Mouse (Mus musculus): ENCODE data around the gene Gtf2ird2. TPM values are rescaled to one million over a fixed set of nuclear protein-coding genes. Genes with fewer than 3 reads are reported as not detected.
A peak's percentile ranks its signal among the peaks of the same experiment; 100 is the strongest.

Gene Gtf2ird2
- polyA plus RNA-seq, 1 experiment from 2014 or later, result 6.9 TPM

GRCm38 (mm10) chr5:134235111-134235510, 51.3 kb downstream of the Gtf2ird2 start:
- H3K4me3 ChIP-seq, result no peak overlapping the region
- H3K9me3 ChIP-seq (replicated peaks), result no peaks in the 10 kb centered on the region
- peaks cover 48% of the 10 kb centered on the region for H3K36me3 ChIP-seq
- no peak for ATAC-seq (ENCODE audit: insufficient number of reproducible peaks, low FRiP score)
- no peaks in the 10 kb centered on the region for H3K27me3 ChIP-seq (replicated peaks)
- H3K4me2 ChIP-seq, result no peak overlapping the region
- WGBS, result 27% methylated on average over 6 of the region's 6 CpGs
- H3K9ac ChIP-seq, result peak overlapping the region; percentile 33; the same call in 1 of the 2 replicates
- peak overlapping the region; percentile 70 for H3K27ac ChIP-seq (ENCODE audit: poor library complexity, severe bottlenecking)
- peaks cover 49% of the 10 kb centered on the region for H3K4me1 ChIP-seq (replicated peaks)

- H3K27ac ChIP-seq (ENCODE audit: poor library complexity, severe bottlenecking), result 0 out of 2 replicates have a peak overlapping the region, but pooled peaks have one; percentile 33
- no peak overlapping the region for H3K9ac ChIP-seq
- 85% methylated on average over 3 of the region's 3 CpGs for WGBS
- H3K4me1 ChIP-seq (replicated peaks), result peaks cover 49% of the 10 kb centered on the region
- no peaks in the 10 kb centered on the region for H3K9me3 ChIP-seq (replicated peaks)
- H3K4me3 ChIP-seq, result no peak overlapping the region
- no peak overlapping the region for H3K4me2 ChIP-seq
- no peaks in the 10 kb centered on the region for H3K27me3 ChIP-seq (replicated peaks)
- ATAC-seq (ENCODE audit: insufficient number of reproducible peaks, low FRiP score), result no peak
- peaks cover 59% of the 10 kb centered on the region for H3K36me3 ChIP-seq
These were observed 52.4 kb downstream of the Gtf2ird2 start for GRCm38 (mm10) chr5:134236241-134236640.

GRCm38 (mm10) chr5:134236796-134237195, 53.0 kb downstream of the Gtf2ird2 start:
- H3K4me3 ChIP-seq, result no peak overlapping the region
- no peaks in the 10 kb centered on the region for H3K27me3 ChIP-seq (replicated peaks)
- H3K9me3 ChIP-seq (replicated peaks), result no peaks in the 10 kb centered on the region
- H3K36me3 ChIP-seq, result peaks cover 64% of the 10 kb centered on the region
- H3K4me1 ChIP-seq (replicated peaks), result peaks cover 49% of the 10 kb centered on the region
- 87% methylated on average over 6 of the region's 6 CpGs for WGBS
- no peak overlapping the region for H3K27ac ChIP-seq (ENCODE audit: poor library complexity, severe bottlenecking)
- H3K4me2 ChIP-seq, result no peak overlapping the region
- no peak overlapping the region for H3K9ac ChIP-seq
- no peak for ATAC-seq (ENCODE audit: insufficient number of reproducible peaks, low FRiP score)

DNA sequence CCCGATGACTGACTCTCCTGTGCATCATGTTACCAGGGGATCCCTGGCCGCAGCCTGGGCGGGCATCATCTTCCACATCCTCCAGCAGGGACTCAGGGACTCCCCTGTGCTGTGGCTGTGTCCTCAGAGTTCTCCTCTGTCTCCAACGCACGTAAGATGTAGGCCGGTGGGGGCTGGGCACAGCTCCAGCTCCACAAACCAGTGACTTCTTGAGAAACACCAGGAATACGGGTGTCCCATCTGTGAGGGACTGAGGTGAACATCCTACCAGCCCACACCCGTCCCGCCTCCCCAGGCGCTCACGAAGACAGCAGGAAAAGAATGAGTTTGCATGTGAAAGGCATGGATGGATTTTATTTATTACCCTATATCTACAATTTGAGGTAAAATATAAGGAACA, 53.7 kb downstream of the Gtf2ird2 start:
- Histone ChIP-seq H3K27me3 (replicated peaks) (no peaks in the 10 kb centered on the region), H3K36me3 (peaks cover 72% of the 10 kb centered on the region), H3K9me3 (replicated peaks) (no peaks in the 10 kb centered on the region), H3K4me1 (replicated peaks) (peaks cover 43% of the 10 kb centered on the region), H3K27ac (ENCODE audit: poor library complexity, severe bottlenecking) (no peak overlapping the region), H3K4me3 (no peak overlapping the region), H3K4me2 (no peak overlapping the region), H3K9ac (no peak overlapping the region)
- WGBS, result 92% methylated on average over 11 of the region's 11 CpGs
- ATAC-seq (ENCODE audit: insufficient number of reproducible peaks, low FRiP score), result no peak

GRCm38 (mm10) chr5:134237936-134238760, 54.3 kb downstream of the Gtf2ird2 start:
- H3K27me3 ChIP-seq (replicated peaks), result no peaks in the 10 kb centered on the region
- 90% methylated on average over 28 of the region's 28 CpGs for WGBS

GRCm38 (mm10) chr5:134241831-134242230, 58.0 kb downstream of the Gtf2ird2 start:
- H3K4me3 ChIP-seq, result no peak overlapping the region
- no peak overlapping the region for H3K9ac ChIP-seq
- no peak for ATAC-seq (ENCODE audit: insufficient number of reproducible peaks, low FRiP score)
- peaks cover 100% of the 10 kb centered on the region for H3K36me3 ChIP-seq
- no peaks in the 10 kb centered on the region for H3K9me3 ChIP-seq (replicated peaks)
- H3K27me3 ChIP-seq (replicated peaks), result no peaks in the 10 kb centered on the region
- no peak overlapping the region for H3K27ac ChIP-seq (ENCODE audit: poor library complexity, severe bottlenecking)
- H3K4me2 ChIP-seq, result no peak overlapping the region
- no peaks in the 10 kb centered on the region for H3K4me1 ChIP-seq (replicated peaks)
- 83% methylated on average over 5 of the region's 5 CpGs for WGBS

More at GRCm38 (mm10) chr5:134237936-134238760, 54.3 kb downstream of the Gtf2ird2 start:
- peaks cover 78% of the 10 kb centered on the region for H3K36me3 ChIP-seq
- H3K4me1 ChIP-seq (replicated peaks), result peaks cover 36% of the 10 kb centered on the region
- H3K27ac ChIP-seq (ENCODE audit: poor library complexity, severe bottlenecking), result no peak overlapping the region
- H3K4me2 ChIP-seq, result no peak overlapping the region
- H3K9me3 ChIP-seq (replicated peaks), result no peaks in the 10 kb centered on the region
- H3K9ac ChIP-seq, result no peak overlapping the region
- H3K4me3 ChIP-seq, result no peak overlapping the region
- ATAC-seq (ENCODE audit: insufficient number of reproducible peaks, low FRiP score), result no peak

DNA sequence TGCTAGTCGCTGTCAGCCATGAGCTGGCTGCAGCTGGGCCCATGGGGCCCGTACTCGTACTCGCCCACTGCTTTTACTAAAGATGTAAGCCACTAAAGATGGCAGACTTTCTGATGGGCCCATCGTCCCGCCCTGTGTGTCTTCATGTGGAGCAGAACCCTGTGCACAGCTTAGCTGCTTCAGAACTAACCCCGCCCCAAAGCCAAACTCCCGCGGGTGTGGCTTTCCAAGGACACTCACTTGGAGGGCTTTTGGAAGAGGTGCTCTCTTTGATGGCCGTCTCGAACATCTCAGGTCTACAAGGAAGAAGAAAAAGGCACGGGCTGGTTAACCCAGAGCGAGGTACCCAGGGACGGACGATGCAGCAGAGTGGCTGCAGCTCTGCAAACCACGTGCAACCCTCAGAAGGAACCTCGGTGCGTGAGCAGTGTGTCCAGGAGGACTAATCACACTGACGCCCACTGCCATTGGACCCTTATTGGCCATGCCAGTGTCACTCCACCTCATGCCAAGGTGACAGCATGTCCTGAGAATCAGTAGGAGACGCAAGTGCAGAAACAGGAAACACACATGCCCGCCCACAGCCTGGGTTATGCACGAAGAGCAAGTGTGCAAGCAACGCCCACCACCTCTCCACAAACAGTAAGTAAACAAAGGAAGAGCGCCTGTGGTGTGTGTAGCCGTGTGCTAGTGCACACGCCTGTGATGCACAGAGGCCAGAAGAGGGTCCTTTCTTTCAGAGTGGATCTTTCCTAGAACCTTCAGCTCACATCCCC, 60.0 kb downstream of the Gtf2ird2 start:
- no peaks in the 10 kb centered on the region for H3K27me3 ChIP-seq (replicated peaks)
- 91% methylated on average over 26 of the region's 26 CpGs for WGBS
- no peak overlapping the region for H3K9ac ChIP-seq
- H3K4me2 ChIP-seq, result no peak overlapping the region
- H3K36me3 ChIP-seq, result peaks cover 100% of the 10 kb centered on the region
- no peaks in the 10 kb centered on the region for H3K4me1 ChIP-seq (replicated peaks)
- H3K9me3 ChIP-seq (replicated peaks), result no peaks in the 10 kb centered on the region
- no peak for ATAC-seq (ENCODE audit: insufficient number of reproducible peaks, low FRiP score)
- H3K4me3 ChIP-seq, result no peak overlapping the region
- no peak overlapping the region for H3K27ac ChIP-seq (ENCODE audit: poor library complexity, severe bottlenecking)

DNA sequence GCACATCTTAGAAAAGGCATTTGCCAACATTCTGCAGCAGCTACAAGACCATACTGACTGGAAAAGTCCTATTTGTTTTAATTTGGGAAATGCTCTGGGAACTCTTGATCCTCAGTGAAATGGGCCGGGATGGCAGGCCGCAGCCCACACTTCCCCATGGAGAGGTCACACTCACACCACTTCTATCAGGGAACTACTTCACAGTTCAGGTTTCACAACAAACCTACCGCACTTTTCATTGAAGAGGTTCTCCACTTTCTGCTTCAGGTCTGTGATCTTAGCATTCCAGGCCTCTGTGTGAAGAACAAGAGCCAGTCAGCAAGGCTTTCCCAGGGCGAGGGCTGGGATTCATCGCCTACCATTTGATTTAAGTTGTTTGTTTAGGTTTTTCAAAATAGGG, 61.1 kb downstream of the Gtf2ird2 start:
- H3K4me3 ChIP-seq, result no peak overlapping the region
- H3K4me1 ChIP-seq (replicated peaks), result no peaks in the 10 kb centered on the region
- peaks cover 100% of the 10 kb centered on the region for H3K36me3 ChIP-seq
- H3K9me3 ChIP-seq (replicated peaks), result no peaks in the 10 kb centered on the region
- 90% methylated on average over 5 of the region's 5 CpGs for WGBS
- H3K4me2 ChIP-seq, result no peak overlapping the region
- H3K27me3 ChIP-seq (replicated peaks), result no peaks in the 10 kb centered on the region
- no peak overlapping the region for H3K27ac ChIP-seq (ENCODE audit: poor library complexity, severe bottlenecking)
- no peak for ATAC-seq (ENCODE audit: insufficient number of reproducible peaks, low FRiP score)
- no peak overlapping the region for H3K9ac ChIP-seq

- H3K27ac ChIP-seq (ENCODE audit: poor library complexity, severe bottlenecking), result no peak overlapping the region
- no peak overlapping the region for H3K4me3 ChIP-seq
- H3K4me2 ChIP-seq, result no peak overlapping the region
- peaks cover 98% of the 10 kb centered on the region for H3K36me3 ChIP-seq
- no peaks in the 10 kb centered on the region for H3K9me3 ChIP-seq (replicated peaks)
- no peaks in the 10 kb centered on the region for H3K4me1 ChIP-seq (replicated peaks)
- no peaks in the 10 kb centered on the region for H3K27me3 ChIP-seq (replicated peaks)
- H3K9ac ChIP-seq, result no peak overlapping the region
- no peak for ATAC-seq (ENCODE audit: insufficient number of reproducible peaks, low FRiP score)
- 89% methylated on average over 5 of the region's 5 CpGs for WGBS
These were observed 62.3 kb downstream of the Gtf2ird2 start for GRCm38 (mm10) chr5:134246146-134246545.

DNA sequence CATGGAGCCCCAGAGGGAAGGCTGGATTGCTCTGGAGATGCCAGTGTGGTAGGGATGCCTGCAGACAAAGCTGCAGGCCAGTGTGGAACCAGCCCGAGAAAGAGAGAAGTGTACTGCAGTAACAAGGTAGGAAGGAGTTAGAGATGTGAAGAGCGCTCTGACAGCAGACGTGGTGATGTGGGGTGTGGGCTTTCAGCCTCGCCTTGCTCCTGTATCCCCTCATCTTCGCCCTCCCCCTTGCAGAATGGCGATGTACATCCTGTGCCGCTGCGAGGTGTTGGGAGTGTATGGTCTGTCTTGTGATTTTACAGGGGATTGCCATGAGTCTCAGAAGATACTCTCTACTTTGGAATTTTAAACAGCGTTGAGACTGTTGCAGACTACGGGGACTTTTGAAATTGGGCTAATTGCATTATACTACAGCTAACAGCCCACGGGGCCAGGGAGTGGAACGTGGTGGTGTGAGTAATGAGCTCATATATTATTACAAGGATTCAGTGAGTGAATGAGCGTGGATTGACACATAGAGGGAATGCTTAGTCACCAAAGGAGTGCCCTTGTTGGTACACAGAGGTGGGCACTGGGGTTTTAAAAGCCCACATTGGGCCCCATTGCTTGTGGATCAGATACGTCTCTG, 64.9 kb downstream of the Gtf2ird2 start:
- H3K9ac ChIP-seq, result no peak overlapping the region
- H3K4me1 ChIP-seq (replicated peaks), result no peaks in the 10 kb centered on the region
- no peak overlapping the region for H3K27ac ChIP-seq (ENCODE audit: poor library complexity, severe bottlenecking)
- WGBS, result 85% methylated on average over 14 of the region's 14 CpGs
- no peaks in the 10 kb centered on the region for H3K9me3 ChIP-seq (replicated peaks)
- no peak for ATAC-seq (ENCODE audit: insufficient number of reproducible peaks, low FRiP score)
- no peak overlapping the region for H3K4me2 ChIP-seq
- no peaks in the 10 kb centered on the region for H3K27me3 ChIP-seq (replicated peaks)
- no peak overlapping the region for H3K4me3 ChIP-seq
- H3K36me3 ChIP-seq, result peaks cover 98% of the 10 kb centered on the region

GRCm38 (mm10) chr5:134249245-134249649, 65.4 kb downstream of the Gtf2ird2 start:
- Histone ChIP-seq H3K9ac (no peak overlapping the region), H3K27ac (ENCODE audit: poor library complexity, severe bottlenecking) (no peak overlapping the region), H3K4me2 (no peak overlapping the region), H3K36me3 (peaks cover 98% of the 10 kb centered on the region), H3K27me3 (replicated peaks) (no peaks in the 10 kb centered on the region), H3K4me3 (no peak overlapping the region), H3K9me3 (replicated peaks) (no peaks in the 10 kb centered on the region), H3K4me1 (replicated peaks) (no peaks in the 10 kb centered on the region)
- ATAC-seq (ENCODE audit: insufficient number of reproducible peaks, low FRiP score), result no peak
- WGBS, result 81% methylated on average over 8 of the region's 8 CpGs

All from heart, embryonic 12.5 days (tissue).